Mouse (Mus musculus): ENCODE results near the gene Cpxm1. TPM values are rescaled to one million over a fixed set of nuclear protein-coding genes. Genes with fewer than 3 reads are reported as not detected.

Cpxm1 gene
- 10 to 100 TPM in 1 of 2 experiments, 1 to 10 TPM in 1; 7.1 to 11.3 TPM for total RNA-seq (2021)
- long read RNA-seq, experiment 1, transcript Cpxm1-201 (14 exons, 2,366 nt) = major isoform, 12 of 14 reads
- long read RNA-seq, experiment 1, partial matches to known transcripts = 1 of 14 reads
- long read RNA-seq, experiment 1, other reads (novel, unspliced or antisense) = 1 of 14 reads
- long read RNA-seq, experiment 2, partial matches to known transcripts = 1 of 3 reads
- long read RNA-seq, experiment 2, other reads (novel, unspliced or antisense) = 0 of 3 reads

GRCm38 (mm10) chr2:130397186-130397985 is at the start of gene Cpxm1:
Gene Cpxm1 (minus strand): TSS chr2:130397574.
- peak in 1 of 2 experiments; percentile 22 for DNase-seq

GRCm38 (mm10) chr2:130442162-130442561 is 44.8 kb upstream of the Cpxm1 start:
- no peak for DNase-seq

GRCm38 (mm10) chr2:130439840-130440480 is 42.6 kb upstream of the Cpxm1 start:
- DNase-seq = no peak

GRCm38 (mm10) chr2:130438861-130439260 is 41.5 kb upstream of the Cpxm1 start:
- DNase-seq = no peak

GRCm38 (mm10) chr2:130436769-130437168 is 39.4 kb upstream of the Cpxm1 start:
- DNase-seq = no peak

- DNase-seq = peak in 1 of 2 experiments; percentile 53
These were observed 35.8 kb upstream of the Cpxm1 start for GRCm38 (mm10) chr2:130433152-130433551.

- DNase-seq = no peak
These were observed 34.8 kb upstream of the Cpxm1 start for GRCm38 (mm10) chr2:130432157-130432556.

- DNase-seq = no peak
These were observed 33.1 kb upstream of the Cpxm1 start for GRCm38 (mm10) chr2:130430484-130430883.

- no peak for DNase-seq
These were observed 32.5 kb upstream of the Cpxm1 start for GRCm38 (mm10) chr2:130429851-130430250.

- DNase-seq = no peak
These were observed 27.7 kb upstream of the Cpxm1 start for GRCm38 (mm10) chr2:130425112-130425511.

- DNase-seq = peak; percentile 96 to 97
These were observed 26.9 kb upstream of the Cpxm1 start, which contains the start of the genes Vps16 and Pced1a for GRCm38 (mm10) chr2:130424126-130424853. Gene Vps16 (plus strand): TSS chr2:130424339. Gene Pced1a (minus strand): TSS chr2:130424701.

GRCm38 (mm10) chr2:130423397-130424125 is 26.2 kb upstream of the Cpxm1 start:
- peak; percentile 81 to 88 for DNase-seq

GRCm38 (mm10) chr2:130421781-130422620 is 24.6 kb upstream of the Cpxm1 start:
- no peak for DNase-seq

- DNase-seq = no peak
These were observed 16.9 kb upstream of the Cpxm1 start for GRCm38 (mm10) chr2:130414094-130414856.

- DNase-seq = no peak
These were observed 15.4 kb upstream of the Cpxm1 start for GRCm38 (mm10) chr2:130412775-130413174.

- peak; percentile 89 to 92 for DNase-seq
These were observed 14.5 kb upstream of the Cpxm1 start for GRCm38 (mm10) chr2:130411558-130412495.

- DNase-seq = no peak
These were observed 10.8 kb upstream of the Cpxm1 start for GRCm38 (mm10) chr2:130408194-130408593.

GRCm38 (mm10) chr2:130406178-130406577 is 8.8 kb upstream of the Cpxm1 start, which contains the start of gene Tmem239:
Gene Tmem239 (plus strand): TSS chr2:130406478.
- DNase-seq = no peak

Data from adrenal gland, postnatal 36 days (tissue).